ENCODE assay signal across 17 mouse cellular contexts in genomic region chr2:122158362-122158802, GRCm38 (mm10). TPM values are rescaled to one million over a fixed set of nuclear protein-coding genes. Genes with fewer than 3 reads are reported as not detected.
DNase-seq lines count a peak whose midpoint lies in the region; ATAC-seq and TF ChIP-seq lines count a peak whose summit lies in the region.
"Had no signal": no experiment of that assay in that cellular context is flagged by ENCODE, and none has a peak within 500 bp of the region (broad histone marks: within the 10 kb centered on the region; RNA-seq: fewer than 3 reads in every experiment).

No protein-coding gene starts in this region.

- TF ChIP-seq POLR2A in liver, adult 2 months (IDR thresholded peaks at IDR 0.05; ENCODE audit: extremely low read depth, insufficient read depth, low read length), result no peak

- no peaks in the 10 kb centered on the region for H3K79me2 ChIP-seq in liver, adult 2 months (ENCODE audit: control insufficient read depth, insufficient read depth, low read length)

- 12% methylated on average over 6 of the region's 6 CpGs for WGBS in liver, adult 2 months
- 60% methylated on average over 6 of the region's 6 CpGs for WGBS in liver, embryonic 11.5 days
- 46% methylated on average over 6 of the region's 6 CpGs for WGBS in limb, embryonic 15.5 days

- intact Hi-C loops in left cerebral cortex, postnatal 10 days (cut with DNase I), result loop anchor here (5.0 kb wide), 1 partner anchor 86 kb away; no protein-coding TSS in a partner anchor

- ATAC-seq in frontal cortex, adult (ENCODE audit: low TSS enrichment), result peak; percentile 39; the same call in 1 of the 2 replicates
- ATAC-seq in liver, embryonic 11.5 days (replicated peaks; ENCODE audit: low FRiP score), result no peak
- ATAC-seq in limb, embryonic 15.5 days (ENCODE audit: insufficient number of reproducible peaks, low FRiP score, low TSS enrichment, low read depth), result no peak
- ATAC-seq: activated CD4-positive, CD25-positive, alpha-beta regulatory T cell, adult 4 months had no signal

- H3K27me3 ChIP-seq in liver, adult 2 months (ENCODE audit: control insufficient read depth, insufficient read depth, low read length), result no peaks in the 10 kb centered on the region
- H3K27me3 ChIP-seq in liver, embryonic 11.5 days (replicated peaks; ENCODE audit: control insufficient read depth, insufficient read depth, low read length), result no peaks in the 10 kb centered on the region
- H3K27me3 ChIP-seq in limb, embryonic 15.5 days, result no peaks in the 10 kb centered on the region
- H3K27me3 ChIP-seq: hindbrain, embryonic 15.5 days had no signal

- H3K36me3 ChIP-seq in liver, adult 2 months (ENCODE audit: control insufficient read depth, insufficient read depth, low read length), result peaks cover 11% of the 10 kb centered on the region
- H3K36me3 ChIP-seq in liver, embryonic 11.5 days (ENCODE audit: control insufficient read depth, insufficient read depth, low read length), result no peaks in the 10 kb centered on the region
- peaks cover 5% of the 10 kb centered on the region; the same call in 1 of the 2 replicates for H3K36me3 ChIP-seq in limb, embryonic 15.5 days
- H3K36me3 ChIP-seq: hindbrain, embryonic 15.5 days had no signal

- H3K27ac ChIP-seq in liver, adult 2 months (replicated peaks; ENCODE audit: insufficient read depth, low read depth, low read length), result peak overlapping the region; percentile 49
- H3K27ac ChIP-seq in liver, embryonic 11.5 days (ENCODE audit: low read depth, low read length), result no peak overlapping the region
- peak overlapping the region; percentile 30; the same call in 1 of the 2 replicates for H3K27ac ChIP-seq in limb, embryonic 15.5 days
- H3K27ac ChIP-seq: hindbrain, embryonic 15.5 days had no signal

- H3K4me1 ChIP-seq in liver, adult 2 months (ENCODE audit: control insufficient read depth, insufficient read depth, low read length), result peaks cover 21% of the 10 kb centered on the region
- H3K4me1 ChIP-seq in liver, embryonic 11.5 days (replicated peaks; ENCODE audit: control insufficient read depth, insufficient read depth, low read length), result no peaks in the 10 kb centered on the region
- H3K4me1 ChIP-seq in limb, embryonic 15.5 days, result 0 out of 2 replicates have a peak, but pooled peaks cover 4% of the 10 kb centered on the region
- H3K4me1 ChIP-seq: hindbrain, embryonic 15.5 days had no signal

- DNase-seq in frontal cortex, adult 2 months (ENCODE audit: extremely low spot score in 1 of 2, low spot score in 1 of 2), result no peak
- DNase-seq in liver, adult 2 months (ENCODE audit: extremely low read depth, low read depth, low spot score), result peak; percentile 87
- no peak for DNase-seq in liver, embryonic 11.5 days (ENCODE audit: low spot score)
- DNase-seq in R1 (ENCODE audit: low read depth, low spot score), result peak; percentile 26
- DNase-seq in left cerebral cortex, postnatal 10 days (ENCODE audit: extremely low spot score in 1 of 2, low spot score in 2 of 2), result no peak
- DNase-seq in right cerebral cortex, adult 18-20 months, result no peak
- DNase-seq: cerebellum, adult 9-11 months; kidney, postnatal 4 days; right cerebral cortex, postnatal 4 days had no signal

- no peak for TF ChIP-seq CTCF in liver, adult 2 months (IDR thresholded peaks at IDR 0.05; ENCODE audit: low read depth, low read length)

- H3K9me3 ChIP-seq in liver, embryonic 11.5 days (ENCODE audit: control insufficient read depth, low read length), result no peaks in the 10 kb centered on the region
- no peaks in the 10 kb centered on the region for H3K9me3 ChIP-seq in limb, embryonic 15.5 days
- H3K9me3 ChIP-seq: hindbrain, embryonic 15.5 days had no signal

- H3K9ac ChIP-seq in liver, adult 2 months (ENCODE audit: low read depth, low read length), result no peak overlapping the region
- no peak overlapping the region for H3K9ac ChIP-seq in liver, embryonic 11.5 days (ENCODE audit: low read depth, low read length)
- no peak overlapping the region for H3K9ac ChIP-seq in limb, embryonic 15.5 days
- H3K9ac ChIP-seq: hindbrain, embryonic 15.5 days had no signal

- no peak overlapping the region for H3K4me3 ChIP-seq in liver, adult 2 months (ENCODE audit: insufficient read depth, low read depth, low read length)
- no peak overlapping the region for H3K4me3 ChIP-seq in liver, embryonic 11.5 days (ENCODE audit: low read depth, low read length)
- H3K4me3 ChIP-seq in limb, embryonic 15.5 days, result no peak overlapping the region
- H3K4me3 ChIP-seq: hindbrain, embryonic 15.5 days had no signal

- H3K4me2 ChIP-seq in liver, embryonic 11.5 days, result no peak overlapping the region
- no peak overlapping the region for H3K4me2 ChIP-seq in limb, embryonic 15.5 days
- H3K4me2 ChIP-seq: heart, embryonic 11.5 days; hindbrain, embryonic 15.5 days had no signal

RNA-seq across cellular contexts. Expression of gene Trim69, which starts 2.1 kb away (rescaled TPM):
- 0.06 TPM in 2 replicates for polyA plus RNA-seq in frontal cortex, adult 2 months (2012; rRNA removed)
- 0.09 and 0.13 TPM in 2 replicates for total RNA-seq in liver, adult 2 months (2014; rRNA removed)
- 0.07 TPM in 1 of 2 replicates, not detected in the other for polyA plus RNA-seq in liver, adult 2 months (2012; rRNA removed)
- polyA plus RNA-seq in liver, embryonic 11.5 days (2014; fragmentation: Nextera tagmentation; extraction: Ambion mirVana), result 0.17 TPM in 1 of 2 replicates, not detected in the other
- 0.10 TPM in 1 of 2 replicates, not detected in the other for polyA plus RNA-seq in limb, embryonic 15.5 days (2015; fragmentation: Nextera tagmentation; extraction: Ambion mirVana)
- total RNA-seq in left cerebral cortex, postnatal 10 days (2021), result not detected
- total RNA-seq: ES-E14; left cerebral cortex, adult 8-10 months had no signal
- polyA plus RNA-seq: embryonic facial prominence, embryonic 11.5 days; hindbrain, embryonic 15.5 days had no signal

RNA-seq across cellular contexts. Expression of gene B2m, which starts 10.9 kb away (rescaled TPM):
- 168 and 176 TPM in 2 replicates for polyA plus RNA-seq in frontal cortex, adult 2 months (2012; rRNA removed)
- 1,301 and 1,615 TPM in 2 replicates for total RNA-seq in liver, adult 2 months (2014; rRNA removed)
- 2,279 and 2,555 TPM in 2 replicates for polyA plus RNA-seq in liver, adult 2 months (2012; rRNA removed)
- polyA plus RNA-seq in liver, embryonic 11.5 days (2014; fragmentation: Nextera tagmentation; extraction: Ambion mirVana), result 311 and 321 TPM in 2 replicates
- 344 and 349 TPM in 2 replicates for polyA plus RNA-seq in limb, embryonic 15.5 days (2015; fragmentation: Nextera tagmentation; extraction: Ambion mirVana)
- total RNA-seq in left cerebral cortex, postnatal 10 days (2021), result 10 to 100 TPM; 72.1 to 76.8 TPM

RNA-seq across cellular contexts. Expression of gene Patl2, which starts 27.6 kb away (rescaled TPM):
- 0.08 TPM in 1 of 2 replicates, not detected in the other for polyA plus RNA-seq in frontal cortex, adult 2 months (2012; rRNA removed)
- total RNA-seq in liver, adult 2 months (2014; rRNA removed), result 0.09 TPM in 1 of 2 replicates, not detected in the other
- polyA plus RNA-seq in liver, adult 2 months (2012; rRNA removed), result not detected in 2 replicates
- polyA plus RNA-seq in liver, embryonic 11.5 days (2014; fragmentation: Nextera tagmentation; extraction: Ambion mirVana), result 0.15 TPM in 1 of 2 replicates, not detected in the other
- polyA plus RNA-seq in limb, embryonic 15.5 days (2015; fragmentation: Nextera tagmentation; extraction: Ambion mirVana), result not detected in 2 replicates
- total RNA-seq in left cerebral cortex, postnatal 10 days (2021), result under 1 TPM in 1 of 2 experiments, not detected in 1; 0.14 TPM
- polyA plus RNA-seq: heart, embryonic 11.5 days; hindbrain, embryonic 15.5 days had no signal

RNA-seq across cellular contexts. Expression of gene Terb2, which starts 27.7 kb away (rescaled TPM):
- not detected in 2 replicates for polyA plus RNA-seq in frontal cortex, adult 2 months (2012; rRNA removed)
- total RNA-seq in liver, adult 2 months (2014; rRNA removed), result not detected in 2 replicates
- not detected in 2 replicates for polyA plus RNA-seq in liver, adult 2 months (2012; rRNA removed)
- polyA plus RNA-seq in liver, embryonic 11.5 days (2014; fragmentation: Nextera tagmentation; extraction: Ambion mirVana), result not detected in 2 replicates
- not detected in 2 replicates for polyA plus RNA-seq in limb, embryonic 15.5 days (2015; fragmentation: Nextera tagmentation; extraction: Ambion mirVana)
- not detected for total RNA-seq in left cerebral cortex, postnatal 10 days (2021)
- total RNA-seq: left cerebral cortex, adult 8-10 months had no signal
- polyA plus RNA-seq: activated CD4-positive, CD25-positive, alpha-beta regulatory T cell, adult 4 months; embryonic facial prominence, embryonic 11.5 days; heart, embryonic 11.5 days had no signal

RNA-seq across cellular contexts. Expression of gene Spg11, which starts 40.2 kb away (rescaled TPM):
- 9.5 and 9.9 TPM in 2 replicates for polyA plus RNA-seq in frontal cortex, adult 2 months (2012; rRNA removed)
- total RNA-seq in liver, adult 2 months (2014; rRNA removed), result 9.3 and 10.5 TPM in 2 replicates
- polyA plus RNA-seq in liver, adult 2 months (2012; rRNA removed), result 4.0 and 4.3 TPM in 2 replicates
- 9.3 and 9.8 TPM in 2 replicates for polyA plus RNA-seq in liver, embryonic 11.5 days (2014; fragmentation: Nextera tagmentation; extraction: Ambion mirVana)
- polyA plus RNA-seq in limb, embryonic 15.5 days (2015; fragmentation: Nextera tagmentation; extraction: Ambion mirVana), result 7.3 and 7.5 TPM in 2 replicates
- total RNA-seq in left cerebral cortex, postnatal 10 days (2021), result 10 to 100 TPM; 19.8 to 20.4 TPM

Comparison
In these comparisons a context has a peak if more than half of its experiments do, and no peak if none do; other contexts are left out.
1. DNase-seq: peak in liver, adult 2 months (single experiment) and R1 (single experiment); none in frontal cortex, adult 2 months (0 of 2), liver, embryonic 11.5 days (single experiment), left cerebral cortex, postnatal 10 days (0 of 2) and right cerebral cortex, adult 18-20 months (single experiment).